Mouse (Mus musculus) cerebellum, adult 18-20 months (tissue): ENCODE measurements around the gene Limch1.

Experiments used
- DNase-seq, 2 experiments: peaks; one replicate each; pipeline ENCODE4 v3.0.0; 2021

The Limch1 gene

DNA sequence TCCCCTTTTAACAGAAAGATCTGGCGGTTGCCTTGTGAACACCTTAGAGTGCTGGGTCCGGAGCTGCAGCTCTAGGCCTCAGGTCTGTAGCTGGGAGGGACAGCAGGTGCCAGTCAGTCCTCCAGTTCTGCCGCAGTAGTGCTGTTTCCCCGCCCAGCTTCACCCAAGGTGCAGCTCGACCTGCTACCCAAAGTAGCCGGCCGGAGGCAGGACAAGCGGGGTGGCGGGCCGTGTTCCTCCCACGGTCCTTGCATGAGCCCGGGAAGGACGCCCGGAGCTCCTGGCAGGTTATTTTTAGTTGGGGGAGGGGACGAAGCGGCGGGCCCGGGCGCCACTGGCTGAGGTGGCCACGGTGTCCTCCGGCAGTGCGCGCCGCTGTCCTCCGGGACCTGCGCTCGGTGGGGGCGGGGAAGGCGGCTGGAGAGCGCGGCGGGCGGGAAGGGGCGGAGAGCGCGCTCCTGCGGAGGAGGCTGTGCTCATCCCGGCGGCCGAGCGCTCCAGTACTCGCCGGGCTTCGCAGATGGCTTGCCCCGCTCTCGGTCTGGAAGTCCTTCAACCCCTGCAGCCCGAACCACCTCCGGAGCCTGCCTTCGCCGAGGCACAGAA lies at the start of gene Limch1:
Gene Limch1, plus strand, starts transcription at position 438 of the 606 bp plus-strand sequence.
- peak; percentile 76 to 88 for DNase-seq

DNA sequence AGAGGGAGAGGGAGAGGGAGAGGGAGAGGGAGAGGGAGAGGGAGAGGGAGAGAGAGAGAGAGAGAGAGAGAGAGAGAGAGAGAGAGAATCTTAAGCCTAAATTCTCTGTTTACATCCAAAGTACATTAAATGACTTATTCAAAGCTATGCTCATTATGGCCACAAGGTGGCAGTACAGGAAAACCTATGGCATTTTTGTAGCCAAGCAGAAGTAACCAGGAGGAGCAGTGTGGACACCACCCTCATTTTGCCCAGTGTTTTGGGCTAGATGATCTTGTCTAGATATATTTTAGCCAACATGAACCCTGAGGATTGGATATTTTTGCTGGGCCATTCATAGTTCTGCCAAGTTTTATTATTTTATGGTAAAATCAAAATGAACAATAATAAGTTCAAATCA lies 48.5 kb upstream of the Limch1 start:
- peak; percentile 65 to 77 for DNase-seq

DNA sequence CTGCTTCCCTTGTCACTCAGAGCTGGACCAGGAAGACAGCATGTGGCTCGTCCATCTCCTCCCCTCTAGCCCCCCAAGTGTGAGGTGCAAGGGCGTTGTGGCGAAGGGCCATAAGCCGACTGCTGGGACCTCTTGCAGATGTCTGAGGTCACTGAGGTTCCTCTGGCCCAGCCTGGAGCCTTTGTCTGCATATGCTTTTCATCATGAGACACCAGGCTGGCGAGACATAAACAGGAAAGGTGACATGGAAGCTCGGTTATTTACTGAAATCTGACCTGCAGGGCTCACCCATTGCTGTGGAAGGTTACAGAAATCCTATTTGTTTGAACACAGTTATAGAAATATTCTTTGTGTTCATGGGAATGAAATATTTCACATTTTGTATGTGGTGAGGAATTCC lies 45.7 kb upstream of the Limch1 start:
- no peak for DNase-seq

DNA sequence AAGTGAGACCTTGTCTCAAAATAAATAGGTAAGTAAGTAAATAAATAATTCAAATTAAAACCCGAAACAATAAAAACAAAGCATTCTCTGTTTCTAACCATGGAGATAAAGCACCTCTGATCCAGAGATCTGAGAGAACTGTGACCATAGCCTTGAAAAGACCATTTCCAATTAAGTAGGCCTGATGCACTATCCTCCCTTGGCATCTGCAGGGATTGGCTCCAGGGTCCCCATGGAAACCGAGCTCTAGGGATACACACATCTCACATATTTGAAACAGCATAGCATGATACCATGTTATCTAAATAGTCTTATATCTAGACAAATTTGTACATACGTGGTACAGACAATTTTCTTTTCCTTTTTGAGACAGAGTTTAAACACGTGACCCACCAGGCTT lies 43.7 kb upstream of the Limch1 start:
- DNase-seq = no peak

DNA sequence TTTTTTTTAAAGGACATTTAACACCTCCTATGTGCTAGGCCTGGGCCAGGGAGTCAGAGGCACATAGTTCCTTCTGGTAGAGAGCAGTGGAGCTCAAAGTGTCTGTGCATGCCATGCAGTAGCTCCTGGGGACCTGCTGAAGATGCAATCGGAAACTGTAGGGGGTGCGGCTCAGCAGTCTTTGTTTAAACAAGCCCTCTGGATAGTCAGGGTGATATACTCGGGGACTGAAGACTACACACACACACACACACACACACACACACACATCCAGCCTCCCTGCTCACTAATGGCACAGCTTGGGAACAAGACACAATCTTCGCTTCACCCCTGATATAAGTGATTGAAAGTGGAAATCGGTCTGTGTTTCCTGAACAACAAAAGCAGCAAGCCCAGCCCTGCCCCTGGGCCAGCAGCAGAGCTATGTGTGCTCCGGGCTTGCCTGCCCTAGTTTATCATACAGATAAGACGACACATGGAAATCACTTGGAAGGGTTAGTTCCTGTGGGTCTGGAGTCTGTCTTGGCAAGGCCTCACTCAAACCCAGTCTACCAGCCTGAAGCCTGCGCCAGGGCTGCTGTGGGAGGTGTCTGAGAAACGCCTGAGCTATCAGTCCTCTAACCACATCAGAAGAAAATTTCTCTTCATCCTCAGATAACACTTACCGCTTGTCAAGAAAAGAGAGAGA lies 42.2 kb upstream of the Limch1 start:
- DNase-seq = no peak

DNA sequence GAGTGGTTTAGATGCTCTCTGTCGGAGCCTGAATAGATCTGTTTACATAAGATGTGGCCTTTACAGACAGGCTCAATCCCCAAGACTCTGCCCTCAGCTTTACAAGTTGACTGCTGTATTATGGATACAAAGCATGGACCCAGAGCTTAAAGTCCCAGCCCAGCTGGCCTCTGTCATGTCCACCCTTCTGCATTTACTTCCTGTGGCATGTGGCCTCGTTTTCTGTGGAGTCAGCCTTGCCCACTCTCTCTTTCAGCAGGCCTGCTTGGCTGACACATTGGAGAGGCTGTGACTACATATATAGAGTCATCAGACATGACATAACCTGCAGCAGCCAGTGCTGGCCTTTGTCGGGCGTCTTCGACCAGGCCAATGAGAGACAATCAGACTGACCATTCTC lies 37.8 kb upstream of the Limch1 start:
- DNase-seq = no peak

DNA sequence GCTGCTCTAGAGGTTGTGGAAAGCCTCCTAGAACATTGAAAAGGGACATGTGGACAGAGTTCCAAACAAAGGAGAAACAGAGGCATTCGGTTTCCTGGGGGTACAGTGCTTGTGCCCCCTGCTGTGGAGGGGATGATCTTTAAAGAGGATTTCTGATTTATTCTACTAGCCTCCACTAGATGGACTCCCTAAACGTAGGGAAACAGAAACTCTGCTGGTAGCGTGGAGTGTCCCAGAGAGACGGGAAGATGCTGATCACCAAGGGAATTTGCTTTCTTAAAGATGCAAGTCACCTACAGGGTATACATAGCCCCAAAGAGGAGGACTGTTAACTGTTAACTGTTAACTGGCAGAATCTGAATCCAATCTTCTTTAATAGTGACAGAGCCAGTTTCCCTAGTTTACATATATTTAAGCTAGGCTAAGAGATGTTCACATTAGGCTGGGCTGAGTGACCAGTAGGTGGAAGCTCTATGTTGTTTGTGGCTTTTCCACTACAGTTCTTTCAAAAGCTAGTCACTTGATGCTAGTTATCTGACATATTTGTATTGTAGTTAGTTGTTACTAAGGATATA lies 35.1 kb upstream of the Limch1 start:
- peak in 1 of 2 experiments; percentile 6 for DNase-seq

DNA sequence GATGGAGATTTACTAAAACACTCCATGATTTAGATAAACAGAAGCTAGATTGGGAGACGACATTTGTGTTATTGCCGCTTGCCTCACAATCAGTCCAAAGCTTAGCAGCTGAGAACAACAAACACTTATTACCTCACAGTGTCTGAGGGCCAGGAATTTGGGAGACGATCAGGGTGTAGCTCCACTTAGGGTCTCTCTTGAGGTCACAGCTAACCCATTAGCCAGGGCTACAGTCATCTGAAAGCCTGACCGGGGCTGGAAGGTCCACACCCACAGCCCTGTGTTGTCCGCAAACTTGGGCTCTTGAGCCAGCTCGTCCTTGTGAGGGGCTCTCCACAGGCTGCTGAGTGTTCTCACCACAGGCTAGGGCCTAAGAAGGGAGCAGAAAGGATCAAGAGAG lies 32.8 kb upstream of the Limch1 start:
- no peak for DNase-seq

DNA sequence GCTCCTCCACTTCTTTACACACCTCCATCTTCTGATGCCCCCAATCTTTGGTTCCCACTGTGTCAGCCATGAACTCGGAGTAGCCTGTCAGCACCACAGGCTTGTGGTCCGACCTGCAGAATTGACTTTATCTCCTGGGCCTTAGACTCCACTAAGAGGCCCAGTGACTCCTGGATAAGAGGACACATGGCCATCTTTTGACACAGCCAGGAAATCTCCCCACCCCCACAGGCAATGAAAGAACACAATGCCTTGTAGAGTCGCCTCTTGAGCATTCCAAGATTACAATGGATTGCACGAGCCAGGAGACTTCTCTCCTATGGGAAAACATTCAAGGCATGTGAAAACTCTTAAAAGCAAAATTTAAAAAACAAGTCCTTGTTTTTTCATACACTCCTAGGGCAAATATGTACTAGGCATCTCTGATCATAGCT lies 30.1 kb upstream of the Limch1 start:
- no peak for DNase-seq

DNA sequence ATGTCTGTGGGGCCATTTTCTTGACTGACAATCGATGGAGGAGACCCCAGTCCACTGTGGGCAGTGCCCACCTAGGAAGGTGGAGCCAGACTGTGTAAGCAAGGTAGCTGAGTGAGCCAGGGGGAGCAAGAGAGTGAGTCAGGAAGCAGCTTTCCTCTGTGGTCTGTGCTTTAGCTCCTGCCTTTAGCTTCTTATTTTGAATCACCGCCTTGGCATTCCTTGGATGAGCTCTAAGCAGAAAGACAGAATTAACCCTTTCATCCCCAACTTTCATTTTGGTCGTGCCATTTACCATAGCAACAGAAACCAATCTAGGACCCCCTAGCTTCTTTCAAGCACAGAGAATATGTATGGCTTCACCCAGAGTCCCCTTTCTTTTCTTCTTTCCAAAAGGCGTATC lies 27.7 kb upstream of the Limch1 start:
- no peak for DNase-seq

DNA sequence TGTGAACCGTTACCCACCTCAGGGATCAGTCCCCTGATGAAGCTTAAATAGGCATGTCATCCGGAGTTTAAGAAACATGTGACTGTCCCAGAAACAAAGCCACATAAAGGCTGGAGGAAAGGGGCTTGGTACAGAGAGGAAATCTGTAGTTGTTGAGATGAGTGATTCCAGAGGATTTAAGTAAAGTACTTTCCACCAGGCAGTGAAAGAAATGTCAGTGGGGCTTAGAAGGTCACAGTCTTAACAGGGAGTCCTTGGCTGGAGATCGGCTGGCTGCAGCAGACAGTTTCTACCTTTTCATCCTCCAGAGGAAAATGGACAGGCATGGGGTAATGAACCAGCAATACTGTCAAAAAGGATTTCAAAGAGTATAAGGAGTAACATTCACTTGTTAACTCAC lies 27.2 kb upstream of the Limch1 start:
- no peak for DNase-seq

DNA sequence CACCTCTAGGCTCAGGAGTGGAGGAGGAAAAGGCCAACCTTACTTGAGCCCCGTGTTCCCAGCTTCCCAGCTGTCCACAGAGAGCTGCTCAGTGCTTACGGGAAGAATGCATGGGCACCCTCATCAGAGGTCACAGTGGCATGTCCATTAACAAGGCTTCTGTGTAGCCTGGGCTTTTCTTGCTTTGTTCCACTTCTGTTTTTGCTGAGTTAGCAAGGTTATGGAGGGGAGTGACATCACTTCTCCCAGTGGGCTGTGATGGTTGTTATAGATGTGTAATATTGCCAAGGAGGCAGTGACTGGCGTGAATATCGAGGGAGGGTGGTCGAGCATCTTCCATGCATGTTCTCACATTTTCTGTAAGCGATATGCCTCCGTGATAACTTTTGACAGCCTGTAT lies 26.7 kb upstream of the Limch1 start:
- DNase-seq = no peak

DNA sequence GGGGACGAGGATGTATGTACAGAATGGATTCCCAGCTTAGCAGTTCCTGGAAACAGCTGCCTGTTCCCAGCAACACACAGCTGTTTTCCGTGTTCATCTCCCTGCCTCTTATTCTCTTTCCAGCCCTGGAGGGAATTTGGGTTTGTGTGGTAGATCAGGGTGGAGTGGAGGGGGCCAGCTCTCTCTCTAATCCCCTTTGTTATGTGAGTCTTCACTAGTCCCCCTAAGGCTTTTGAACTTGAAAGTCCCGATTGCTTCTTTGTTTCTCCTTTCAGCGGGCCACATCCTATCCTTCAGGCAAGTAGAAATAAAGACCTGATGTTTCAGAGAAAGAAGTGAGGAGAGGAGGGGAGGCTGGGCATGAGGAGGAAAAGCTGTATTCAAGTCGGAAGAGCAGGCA lies 24.7 kb upstream of the Limch1 start:
- no peak for DNase-seq

DNA sequence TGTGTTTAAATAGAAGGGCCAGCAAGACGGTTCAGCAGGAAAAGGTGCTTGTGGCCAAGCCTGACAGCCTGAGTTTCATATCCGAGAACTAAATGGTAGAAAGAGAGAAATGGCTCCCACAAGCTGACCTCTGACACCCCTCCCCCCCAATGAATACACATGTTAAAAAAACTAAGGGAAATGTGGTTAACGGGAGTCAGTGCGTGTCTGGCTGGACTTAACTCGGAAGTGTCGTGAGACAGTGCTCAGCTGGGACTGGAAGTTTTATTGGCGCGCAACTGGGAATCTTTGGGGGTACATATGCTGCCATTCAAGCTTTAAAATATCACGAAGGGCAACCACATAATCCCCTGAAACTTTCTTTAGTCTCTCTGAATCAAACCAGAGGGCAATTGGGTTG lies 23.0 kb upstream of the Limch1 start:
- DNase-seq = no peak

DNA sequence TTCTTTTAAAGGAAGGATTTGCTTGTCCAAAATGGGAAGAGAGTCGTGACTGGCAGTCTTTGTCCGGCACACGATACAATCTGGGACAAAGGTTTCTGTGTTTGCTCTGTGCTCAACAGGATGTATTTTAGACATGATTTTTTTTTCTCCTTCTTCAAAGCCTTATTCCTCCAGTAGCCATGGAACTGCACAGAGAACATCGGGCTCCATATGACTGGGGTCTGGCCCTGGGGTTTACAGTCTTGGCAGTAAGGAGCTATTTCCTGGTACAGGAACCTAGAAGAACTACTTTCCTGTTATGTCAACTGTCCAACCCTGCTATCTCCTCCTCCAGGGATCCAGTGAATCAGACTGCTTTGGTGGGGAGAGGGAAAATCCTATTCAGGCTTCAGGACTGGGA lies 22.6 kb upstream of the Limch1 start:
- DNase-seq = no peak

DNA sequence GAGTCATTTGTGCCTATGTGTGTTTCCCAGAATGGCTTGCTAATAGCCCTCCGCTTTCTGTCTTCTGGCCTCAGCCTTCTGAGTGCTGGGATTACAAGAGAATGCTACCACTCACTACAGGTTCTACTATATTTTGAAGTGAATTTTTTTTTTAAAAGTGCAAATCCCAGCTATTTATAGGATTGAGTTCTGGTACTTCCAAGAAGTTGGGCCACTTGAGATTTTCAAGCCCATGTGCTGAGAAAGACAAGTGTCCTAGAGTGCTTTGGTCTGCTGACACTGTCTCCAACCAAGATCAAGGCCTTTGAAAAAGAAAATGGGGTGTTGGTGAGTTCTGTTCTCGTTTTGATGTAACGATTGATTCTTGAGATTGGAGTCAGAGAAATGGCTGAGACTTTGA lies 22.0 kb upstream of the Limch1 start:
- DNase-seq = no peak

DNA sequence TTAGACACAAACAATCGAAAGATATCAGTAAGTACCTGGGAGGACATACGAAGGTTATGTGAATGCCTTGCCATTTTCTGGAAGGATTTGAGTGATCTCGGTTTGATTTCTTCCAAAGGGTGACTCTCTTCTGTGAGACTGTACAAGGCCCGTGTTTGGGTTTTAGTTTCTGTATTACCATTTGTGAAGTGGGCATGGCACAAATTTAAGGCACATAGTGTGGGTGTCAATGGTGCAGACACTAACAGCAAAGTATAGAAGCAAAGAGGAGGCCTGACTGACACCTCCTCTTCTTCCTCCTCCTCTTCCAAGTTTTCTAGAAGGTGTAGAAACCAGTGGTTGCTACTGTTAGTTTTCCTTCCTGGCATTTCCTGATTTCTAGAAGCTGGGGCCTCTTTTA lies 16.3 kb upstream of the Limch1 start:
- no peak for DNase-seq

DNA sequence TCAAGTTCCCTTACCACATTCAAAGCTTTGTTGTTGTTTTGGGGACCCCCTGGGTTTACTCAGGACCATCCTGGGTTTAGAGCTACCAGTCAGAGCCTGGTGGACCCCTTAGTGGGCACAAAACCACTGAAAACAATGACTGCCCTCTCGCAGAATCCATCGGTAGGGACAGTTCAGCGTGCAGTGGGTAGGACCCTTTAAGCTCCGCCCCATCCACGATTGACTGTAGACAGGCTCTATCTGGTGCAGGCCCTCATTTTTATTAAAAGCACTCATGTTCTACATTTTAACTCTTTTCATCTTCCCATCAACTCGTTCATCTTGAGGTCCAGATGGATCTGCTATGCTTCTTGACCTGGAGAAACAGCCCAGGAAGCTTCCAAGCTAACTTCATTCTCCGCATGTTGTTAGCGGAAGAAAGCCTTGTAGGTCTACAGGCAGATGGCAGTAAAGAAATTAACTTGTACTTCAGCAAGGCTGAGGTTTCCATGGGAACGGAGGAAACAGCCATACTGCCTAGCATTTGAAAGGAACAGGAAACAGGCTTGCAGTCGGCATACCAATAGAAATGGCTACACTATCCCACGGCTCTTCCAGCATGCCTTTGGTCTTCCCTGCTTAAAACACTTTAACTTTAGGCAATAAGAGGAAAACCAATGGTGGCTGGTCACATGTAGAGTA lies 14.9 kb upstream of the Limch1 start:
- peak; percentile 29 to 51 for DNase-seq

DNA sequence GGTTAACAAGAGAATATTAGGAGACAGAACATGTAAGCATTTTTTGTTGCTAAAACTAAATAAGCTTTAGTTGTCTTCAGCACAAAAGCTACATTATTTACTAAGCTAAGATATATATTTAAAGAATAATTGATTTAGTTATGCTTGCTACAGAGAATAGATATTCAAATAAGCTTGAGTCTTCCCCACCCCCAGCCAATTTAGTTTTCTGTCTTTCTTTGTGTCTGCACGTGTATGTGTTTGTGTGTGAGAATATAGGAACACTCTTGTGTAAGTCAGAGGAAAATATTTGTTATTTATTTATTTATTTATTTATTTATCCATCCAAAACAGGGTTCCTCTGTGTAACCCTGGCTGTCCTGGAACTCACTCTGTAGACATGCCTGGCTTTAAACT lies 14.3 kb upstream of the Limch1 start:
- no peak for DNase-seq

DNA sequence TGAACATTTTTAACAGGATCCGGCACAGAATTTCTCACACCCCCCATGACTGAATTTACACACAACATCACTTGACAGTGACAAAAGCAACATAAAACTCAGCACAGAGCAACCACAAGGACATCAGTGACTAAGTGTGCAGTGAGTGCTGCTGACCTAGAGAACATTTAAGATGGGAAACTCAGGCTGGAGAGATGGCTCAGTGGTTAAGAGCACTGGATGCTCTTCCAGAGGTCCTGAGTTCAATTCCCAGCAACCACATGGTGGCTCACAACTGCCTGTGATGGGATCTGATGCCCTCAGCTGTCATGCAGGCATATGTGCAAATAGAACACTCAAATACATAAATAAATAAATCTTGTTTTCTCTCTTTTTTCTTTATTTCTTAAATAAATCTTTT lies 12.1 kb upstream of the Limch1 start:
- DNase-seq = no peak

DNA sequence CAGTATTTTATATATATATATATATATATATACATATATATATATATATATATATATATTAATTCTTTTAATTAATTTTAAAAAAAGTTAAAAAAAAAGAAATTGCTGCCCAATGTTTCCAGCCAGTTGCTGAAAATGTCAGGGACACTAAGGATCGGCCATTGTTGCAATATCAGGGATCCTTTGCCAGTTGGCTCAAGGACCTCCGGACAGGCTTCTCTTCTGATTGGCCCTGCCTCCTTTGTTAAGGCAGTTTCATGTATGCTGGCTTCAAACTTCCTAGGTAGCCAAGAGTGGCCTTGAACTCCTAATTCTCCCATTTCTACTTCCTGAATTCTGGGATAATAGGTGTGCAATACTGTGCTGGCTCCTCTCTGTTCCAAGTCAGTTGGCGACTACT lies 6.3 kb upstream of the Limch1 start:
- no peak for DNase-seq

DNA sequence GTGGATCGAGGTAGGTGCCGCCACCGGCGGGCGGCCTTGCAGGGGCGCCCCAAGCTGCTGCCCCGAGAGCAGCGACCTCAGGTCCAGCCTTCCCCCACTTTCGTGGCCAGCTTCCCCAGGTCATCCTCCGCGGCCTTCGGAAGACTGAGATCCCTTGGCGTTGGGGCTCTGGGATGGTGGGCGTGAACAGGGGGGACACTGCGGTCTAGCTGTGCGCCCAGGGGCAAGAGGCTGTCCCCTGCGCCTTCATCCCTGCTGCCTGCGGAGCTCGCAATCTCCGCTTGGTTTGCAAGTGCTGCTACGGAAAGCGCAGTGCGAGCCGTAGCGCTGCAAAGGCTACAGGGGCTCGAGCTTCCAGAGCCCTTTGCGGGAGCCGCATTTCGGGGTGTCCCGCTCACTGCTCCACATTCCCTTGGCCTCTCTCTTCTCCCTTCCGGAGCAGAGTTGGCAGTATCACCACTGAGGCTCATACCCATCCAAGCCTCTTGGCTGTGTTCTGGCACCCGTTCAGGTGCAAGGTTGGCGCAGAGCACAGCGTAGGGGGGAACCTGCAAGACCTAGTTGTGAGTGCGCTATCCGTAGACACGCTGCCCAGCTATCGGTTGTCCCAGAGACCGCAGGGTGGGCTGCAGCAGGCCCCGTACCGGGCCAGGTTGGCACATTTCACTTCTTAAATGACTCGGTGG lies 512 bp downstream of the Limch1 start:
- DNase-seq = peak; percentile 85 to 86

DNA sequence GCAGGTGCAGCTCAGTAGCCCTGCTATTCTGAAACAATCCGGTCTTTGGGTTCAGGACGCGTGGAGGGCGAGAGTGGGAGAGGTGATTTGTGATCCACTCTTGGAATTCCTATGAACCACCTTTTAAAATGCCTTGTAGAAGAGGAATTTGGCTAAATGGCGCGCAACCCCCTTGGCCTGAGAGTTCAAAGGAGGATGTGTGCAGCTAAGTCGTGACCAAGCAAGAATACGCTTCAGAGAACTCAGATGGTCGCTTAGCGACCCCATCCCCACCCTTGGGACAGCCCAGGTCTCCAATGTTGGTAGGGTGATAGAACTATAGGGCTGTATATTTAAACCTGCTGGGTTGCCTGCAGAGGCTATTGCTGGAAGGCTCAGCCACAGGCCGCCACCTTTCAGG lies 1.1 kb downstream of the Limch1 start:
- no peak for DNase-seq
